Mouse (Mus musculus) liver, embryonic 15.5 days (tissue): Measurements from ENCODE around the gene Ldlrad3. TPM values are rescaled to one million over a fixed set of nuclear protein-coding genes. Genes with fewer than 3 reads are reported as not detected.
A peak's percentile ranks its signal among the peaks of the same experiment; 100 is the strongest.

Experiments used
- ATAC-seq: fragments of 200-750 bp; cut with Nextera tagmentation; 2 replicates; pipeline ENCODE4 v1.8.0; 2017; ENCODE audit warnings: moderate number of reproducible peaks, mild to moderate bottlenecking, moderate library complexity; ENCODE audit not compliant: insufficient read depth
- H3K27ac ChIP-seq: fragments of 300-500 bp; sonication (generic); replicated peaks from 2 replicates; pipeline ENCODE4 v1.5.1; 2015; ENCODE audit warnings: mild to moderate bottlenecking, inconsistent platforms
- H3K27me3 ChIP-seq: fragments of 300-500 bp; sonication (generic); 2 replicates; pipeline ENCODE4 v1.6.1; 2015; ENCODE audit warnings: mild to moderate bottlenecking, inconsistent platforms
- H3K36me3 ChIP-seq: fragments of 300-500 bp; sonication (generic); replicated peaks from 2 replicates; pipeline ENCODE4 v1.6.1; 2015; ENCODE audit warnings: moderate library complexity, mild to moderate bottlenecking, inconsistent platforms
- H3K4me1 ChIP-seq: fragments of 300-500 bp; sonication (generic); replicated peaks from 2 replicates; pipeline ENCODE4 v1.6.1; 2015; ENCODE audit warnings: inconsistent platforms
- H3K4me2 ChIP-seq: fragments of 300-500 bp; sonication (generic); 2 replicates; pipeline ENCODE4 v1.6.1; 2015; ENCODE audit warnings: moderate library complexity, mild to moderate bottlenecking, inconsistent platforms
- H3K4me3 ChIP-seq: fragments of 300-500 bp; sonication (generic); replicated peaks from 2 replicates; pipeline ENCODE4 v1.5.1; 2015; ENCODE audit warnings: mild to moderate bottlenecking, inconsistent platforms
- H3K9ac ChIP-seq: fragments of 300-500 bp; sonication (generic); 2 replicates; pipeline ENCODE4 v1.6.1; 2015; ENCODE audit warnings: moderate library complexity, mild to moderate bottlenecking, inconsistent platforms
- H3K9me3 ChIP-seq: fragments of 300-500 bp; sonication (generic); replicated peaks from 2 replicates; pipeline ENCODE4 v1.6.1; 2016; ENCODE audit warnings: inconsistent platforms
- WGBS: fragments of 180-500 bp; shearing (Covaris S2); methylation state at CpG from one replicate; pipeline ENCODE4 v1.1.7; 2015; ENCODE audit warnings: mixed read lengths; ENCODE audit not compliant: insufficient replicate concordance; 5-methylcytosine and 5-hydroxymethylcytosine counted together
- polyA plus RNA-seq: library from polyadenylated mRNA; unstranded; fragments of >200 nt; fragmentation: Nextera tagmentation; extraction: Ambion mirVana; gene quantifications from 2 replicates; pipeline ENCODE4 v1.2.1, GENCODE M21; 2015

Ldlrad3 gene
- polyA plus RNA-seq, 1 experiment from 2014 or later, result 4.8 TPM

DNA sequence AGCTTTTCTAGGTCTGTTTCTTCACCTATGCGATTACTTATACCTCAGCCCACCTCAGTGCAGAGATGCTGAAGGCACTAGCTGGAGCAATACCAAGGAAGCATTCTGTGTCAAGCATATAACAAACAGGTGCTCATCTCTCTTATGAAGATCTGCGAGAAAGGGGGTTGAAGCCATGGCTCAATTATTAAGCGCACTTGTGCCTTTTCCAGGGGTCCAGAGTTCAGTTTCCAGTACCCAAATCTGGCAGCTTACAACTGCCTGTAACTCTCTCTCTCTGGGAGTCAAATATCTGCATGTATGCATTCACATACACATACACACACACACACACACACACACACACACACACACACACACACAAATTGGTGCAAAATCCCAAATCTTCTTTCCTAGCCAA, 72.4 kb downstream of the Ldlrad3 start:
- no peaks in the 10 kb centered on the region for H3K36me3 ChIP-seq
- H3K4me3 ChIP-seq, result no peak overlapping the region
- H3K9me3 ChIP-seq, result no peaks in the 10 kb centered on the region
- 64% methylated on average over 3 of the region's 3 CpGs for WGBS
- H3K4me1 ChIP-seq, result peaks cover 21% of the 10 kb centered on the region
- no peak for ATAC-seq
- peak overlapping the region; percentile 10 for H3K4me2 ChIP-seq
- no peak overlapping the region for H3K9ac ChIP-seq
- no peak overlapping the region for H3K27ac ChIP-seq
- no peaks in the 10 kb centered on the region for H3K27me3 ChIP-seq

DNA sequence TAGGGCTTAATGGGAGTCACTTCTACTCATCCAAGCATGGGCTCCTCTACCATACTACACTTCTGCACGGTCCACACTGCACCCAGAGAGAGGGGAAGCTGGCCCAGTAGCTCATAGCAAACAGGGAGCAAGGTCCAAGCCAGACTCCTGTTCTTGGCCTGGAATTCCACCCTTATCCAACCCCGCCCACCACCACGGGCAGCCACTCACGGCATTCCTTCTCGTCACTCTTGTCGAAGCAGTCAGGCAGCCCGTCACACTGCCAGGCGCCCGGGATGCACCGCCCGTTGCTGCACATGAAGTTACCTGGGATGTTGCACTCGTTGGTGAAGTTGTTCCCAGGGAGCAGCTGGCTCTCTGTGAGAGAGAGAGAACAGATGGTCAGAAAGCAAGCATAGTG, 72.9 kb downstream of the Ldlrad3 start:
- Histone ChIP-seq H3K27ac (no peak overlapping the region), H3K27me3 (no peaks in the 10 kb centered on the region), H3K9me3 (no peaks in the 10 kb centered on the region), H3K4me2 (peak overlapping the region; percentile 10), H3K36me3 (no peaks in the 10 kb centered on the region), H3K4me1 (peaks cover 21% of the 10 kb centered on the region), H3K4me3 (no peak overlapping the region), H3K9ac (no peak overlapping the region)
- peak; percentile 66 for ATAC-seq
- 76% methylated on average over 12 of the region's 12 CpGs for WGBS

- 67% methylated on average over 13 of the region's 13 CpGs for WGBS
- ATAC-seq, result no peak
- no peak overlapping the region for H3K27ac ChIP-seq
- H3K4me2 ChIP-seq, result no peak overlapping the region
- no peak overlapping the region for H3K9ac ChIP-seq
- H3K4me3 ChIP-seq, result no peak overlapping the region
- peaks cover 17% of the 10 kb centered on the region for H3K4me1 ChIP-seq
- no peaks in the 10 kb centered on the region for H3K9me3 ChIP-seq
- no peaks in the 10 kb centered on the region for H3K36me3 ChIP-seq
- no peaks in the 10 kb centered on the region for H3K27me3 ChIP-seq
Measured at GRCm38 (mm10) chr2:102111906-102112499, 74.2 kb downstream of the Ldlrad3 start.

- Histone ChIP-seq H3K36me3 (no peaks in the 10 kb centered on the region), H3K27ac (no peak overlapping the region), H3K4me2 (no peak overlapping the region), H3K9ac (no peak overlapping the region), H3K4me3 (no peak overlapping the region), H3K27me3 (no peaks in the 10 kb centered on the region), H3K9me3 (no peaks in the 10 kb centered on the region), H3K4me1 (peaks cover 16% of the 10 kb centered on the region)
- WGBS, result 78% methylated on average over 2 of the region's 2 CpGs
- no peak for ATAC-seq
Measured at GRCm38 (mm10) chr2:102110306-102110705, 75.9 kb downstream of the Ldlrad3 start.

- no peaks in the 10 kb centered on the region for H3K27me3 ChIP-seq
- H3K27ac ChIP-seq, result no peak overlapping the region
- 61% methylated on average over 6 of the region's 6 CpGs for WGBS
- no peak overlapping the region for H3K4me2 ChIP-seq
- no peaks in the 10 kb centered on the region for H3K4me1 ChIP-seq
- H3K9ac ChIP-seq, result no peak overlapping the region
- H3K4me3 ChIP-seq, result no peak overlapping the region
- ATAC-seq, result no peak
- no peaks in the 10 kb centered on the region for H3K36me3 ChIP-seq
- H3K9me3 ChIP-seq, result no peaks in the 10 kb centered on the region
Measured at GRCm38 (mm10) chr2:102107280-102107679, 78.9 kb downstream of the Ldlrad3 start.

- H3K9ac ChIP-seq, result no peak overlapping the region
- 62% methylated on average over 6 of the region's 6 CpGs for WGBS
- H3K4me3 ChIP-seq, result no peak overlapping the region
- H3K9me3 ChIP-seq, result no peaks in the 10 kb centered on the region
- no peak overlapping the region for H3K4me2 ChIP-seq
- no peak overlapping the region for H3K27ac ChIP-seq
- ATAC-seq, result no peak
- no peaks in the 10 kb centered on the region for H3K36me3 ChIP-seq
- H3K4me1 ChIP-seq, result no peaks in the 10 kb centered on the region
- H3K27me3 ChIP-seq, result no peaks in the 10 kb centered on the region
Measured at GRCm38 (mm10) chr2:102106728-102107127, 79.5 kb downstream of the Ldlrad3 start.

GRCm38 (mm10) chr2:102105454-102105853, 80.7 kb downstream of the Ldlrad3 start:
- ATAC-seq, result no peak
- 60% methylated on average over 2 of the region's 2 CpGs for whole genome bisulfite sequencing

DNA sequence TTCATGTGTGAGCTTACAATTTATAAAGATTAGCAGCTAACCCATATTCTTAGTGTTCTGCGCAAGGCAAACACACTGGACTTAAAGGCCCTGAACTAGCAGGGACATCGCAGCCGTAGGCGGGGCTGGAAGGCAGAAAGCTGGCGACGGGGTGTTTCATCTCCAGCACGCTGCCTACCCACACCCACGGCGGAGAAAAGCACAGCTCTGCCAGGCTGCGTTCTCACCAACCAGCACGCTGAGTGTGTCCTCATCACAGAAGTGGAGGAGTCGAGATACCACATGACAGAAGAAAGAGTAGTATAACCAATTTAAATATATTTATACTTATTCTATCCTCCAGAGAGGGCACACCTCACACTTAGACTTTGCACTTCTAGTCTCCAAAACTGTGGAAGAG, 82.2 kb downstream of the Ldlrad3 start:
- no peak for ATAC-seq
- Histone ChIP-seq H3K4me2 (no peak overlapping the region), H3K4me1 (no peaks in the 10 kb centered on the region), H3K4me3 (no peak overlapping the region), H3K36me3 (no peaks in the 10 kb centered on the region), H3K9me3 (no peaks in the 10 kb centered on the region), H3K27ac (no peak overlapping the region), H3K27me3 (no peaks in the 10 kb centered on the region), H3K9ac (no peak overlapping the region)
- 79% methylated on average over 12 of the region's 12 CpGs for WGBS

More at GRCm38 (mm10) chr2:102105454-102105853, 80.7 kb downstream of the Ldlrad3 start:
- H3K9ac ChIP-seq, result no peak overlapping the region
- no peak overlapping the region for H3K27ac ChIP-seq
- no peak overlapping the region for H3K4me2 ChIP-seq
- no peak overlapping the region for H3K4me3 ChIP-seq
- no peaks in the 10 kb centered on the region for H3K4me1 ChIP-seq
- H3K9me3 ChIP-seq, result no peaks in the 10 kb centered on the region
- H3K27me3 ChIP-seq, result no peaks in the 10 kb centered on the region
- H3K36me3 ChIP-seq, result no peaks in the 10 kb centered on the region

- WGBS, result 51% methylated on average over 4 of the region's 4 CpGs
- ATAC-seq, result no peak
- no peaks in the 10 kb centered on the region for H3K27me3 ChIP-seq
- H3K36me3 ChIP-seq, result no peaks in the 10 kb centered on the region
- H3K9ac ChIP-seq, result no peak overlapping the region
- no peaks in the 10 kb centered on the region for H3K4me1 ChIP-seq
- H3K4me3 ChIP-seq, result no peak overlapping the region
- no peaks in the 10 kb centered on the region for H3K9me3 ChIP-seq
- H3K27ac ChIP-seq, result no peak overlapping the region
- no peak overlapping the region for H3K4me2 ChIP-seq
Measured at GRCm38 (mm10) chr2:102100490-102100889, 85.7 kb downstream of the Ldlrad3 start.

DNA sequence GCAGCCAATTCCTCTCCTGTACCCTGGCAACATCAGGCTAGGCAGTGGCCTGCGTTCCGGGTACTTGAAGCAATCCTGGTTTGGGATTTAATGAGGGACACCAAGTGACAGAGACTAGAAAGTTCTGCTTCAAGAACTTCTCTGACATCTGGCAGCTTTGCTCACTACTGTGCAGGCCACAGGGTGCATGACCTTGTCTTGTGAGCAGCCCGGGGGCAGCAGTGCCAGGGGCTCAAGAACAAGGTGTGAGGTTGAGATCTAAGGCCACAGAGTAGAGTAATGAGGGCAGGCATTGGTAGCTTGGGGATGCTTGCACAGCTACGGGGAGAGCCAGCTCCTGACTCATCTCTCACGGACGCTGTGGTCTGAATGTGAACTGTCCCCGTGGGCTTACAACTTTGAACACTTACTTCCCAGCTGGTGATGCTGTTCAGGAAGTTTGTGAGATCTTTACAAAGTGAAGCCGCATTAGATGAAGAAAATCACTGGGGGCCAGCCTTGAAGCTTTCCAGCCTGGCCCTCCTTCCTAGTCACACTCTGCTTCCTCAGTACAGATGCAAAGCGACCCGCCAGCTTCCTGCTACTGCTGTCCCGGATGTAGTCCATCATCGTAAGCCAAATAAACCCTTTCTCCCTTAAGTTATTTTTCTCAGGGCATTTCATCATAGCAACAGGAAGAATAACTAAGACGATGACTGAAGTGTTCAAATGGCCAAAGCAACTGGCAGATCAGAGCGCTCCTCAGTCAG, 86.3 kb downstream of the Ldlrad3 start:
- H3K27ac ChIP-seq, result no peak overlapping the region
- H3K4me2 ChIP-seq, result no peak overlapping the region
- no peaks in the 10 kb centered on the region for H3K36me3 ChIP-seq
- H3K9me3 ChIP-seq, result no peaks in the 10 kb centered on the region
- H3K27me3 ChIP-seq, result no peaks in the 10 kb centered on the region
- WGBS, result 70% methylated on average over 14 of the region's 14 CpGs
- H3K4me1 ChIP-seq, result no peaks in the 10 kb centered on the region
- ATAC-seq, result no peak
- H3K4me3 ChIP-seq, result no peak overlapping the region
- no peak overlapping the region for H3K9ac ChIP-seq

DNA sequence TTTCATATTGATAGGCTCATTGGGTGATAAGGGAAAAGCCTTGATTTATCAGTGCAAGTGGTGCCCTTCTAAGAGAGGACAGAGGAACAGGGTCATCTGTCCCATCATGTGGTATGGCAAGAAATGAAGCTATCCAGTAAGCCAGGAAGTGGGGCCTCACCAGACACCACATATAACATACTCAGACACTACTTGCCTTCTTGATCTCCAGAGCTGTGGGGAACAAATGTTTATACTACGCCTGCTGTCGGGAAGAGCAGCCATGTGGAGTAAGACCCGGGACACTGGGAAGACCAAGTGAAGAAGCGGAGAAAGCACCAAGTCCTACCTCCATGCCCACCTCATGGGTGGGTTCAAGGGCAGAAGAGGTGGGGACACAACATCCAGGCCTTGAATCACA, 86.9 kb downstream of the Ldlrad3 start:
- Histone ChIP-seq H3K9me3 (no peaks in the 10 kb centered on the region), H3K4me3 (no peak overlapping the region), H3K4me1 (no peaks in the 10 kb centered on the region), H3K27ac (no peak overlapping the region), H3K4me2 (no peak overlapping the region), H3K36me3 (no peaks in the 10 kb centered on the region), H3K27me3 (no peaks in the 10 kb centered on the region), H3K9ac (no peak overlapping the region)
- ATAC-seq, result no peak
- 70% methylated on average over 4 of the region's 4 CpGs for WGBS
